Mouse (Mus musculus): ENCODE measurements around the gene Crebbp.

DNA sequence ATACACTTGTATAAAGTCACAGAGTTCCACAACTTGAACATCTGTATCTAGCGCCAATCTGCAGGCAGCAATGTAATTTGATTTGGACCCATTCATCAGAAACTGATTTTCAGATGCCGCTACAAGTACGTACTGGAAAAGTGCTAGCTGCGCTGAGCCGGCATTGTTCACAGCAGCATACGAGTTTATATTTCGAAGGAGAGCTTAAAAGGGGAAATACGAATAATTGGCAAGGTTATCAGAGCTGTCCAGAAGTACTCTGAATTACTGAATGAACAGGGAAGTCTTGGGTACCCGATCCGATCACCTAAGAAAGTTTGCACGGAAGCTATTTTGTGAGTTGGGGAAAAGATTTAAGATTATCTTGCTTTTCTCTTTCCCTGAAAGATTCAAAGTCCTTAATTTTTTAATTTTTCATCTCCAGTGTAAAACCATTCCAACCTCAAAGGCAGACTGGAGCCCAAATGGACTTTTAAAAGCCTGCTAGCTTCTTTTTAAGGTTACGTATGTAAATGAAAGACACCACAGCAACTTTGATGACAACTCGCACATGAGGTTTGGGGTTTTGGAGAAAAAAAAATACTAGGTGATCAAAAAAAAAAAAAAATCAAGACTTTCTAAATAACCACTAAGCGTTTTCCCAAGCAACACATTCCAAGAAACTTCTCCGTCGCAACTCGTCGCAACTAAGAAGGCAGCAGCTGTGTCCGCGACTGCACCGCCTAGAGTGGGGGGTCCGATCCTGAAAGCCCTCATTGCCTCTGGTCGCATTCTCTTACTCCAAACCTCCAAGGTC is 1.4 kb downstream of the Crebbp start:
- TF ChIP-seq CTCF (IDR thresholded peaks at IDR 0.05; ENCODE audit: low read depth, low read length) (no peak), POLR2A (IDR thresholded peaks at IDR 0.05; ENCODE audit: borderline replicate concordance, low read depth, low read length) (no peak)
